Mouse (Mus musculus) neutrophil, adult 5-6 weeks (primary cell): ENCODE measurements around the gene Fn3k. TPM values are rescaled to one million over a fixed set of nuclear protein-coding genes. Genes with fewer than 3 reads are reported as not detected.

Experiments
- ATAC-seq: fragments of 151-379, 151-347 bp; 2 replicates; pipeline ENCODE4 v1.8.0; 2017; ENCODE audit warnings: mild to moderate bottlenecking, moderate TSS enrichment; ENCODE audit not compliant: insufficient number of reproducible peaks, poor library complexity, low FRiP score, severe bottlenecking; ENCODE audit errors: extremely low read depth
- total RNA-seq: library from RNA; stranded (forward); fragments of 200-1000 nt; gene quantifications from 2 replicates; pipeline ENCODE4 v1.2.3, GENCODE M21; 2017

Gene Fn3k
- 0.25 TPM in 1 of 2 replicates, not detected in the other for total RNA-seq

- peak; percentile 85 for ATAC-seq
Observed at GRCm38 (mm10) chr11:121434156-121435155, at the start of gene Fn3k. Gene Fn3k (plus strand): TSS chr11:121434913.

- ATAC-seq: 0 out of 2 replicates have a peak, but pooled peaks have one; percentile 7
Observed at GRCm38 (mm10) chr11:121387750-121388553, 46.8 kb upstream of the Fn3k start, which contains the start of gene Rab40b. Gene Rab40b (minus strand): TSS chr11:121388251.

GRCm38 (mm10) chr11:121388554-121388945, 46.2 kb upstream of the Fn3k start:
- no peak for ATAC-seq

- no peak for ATAC-seq
Observed at GRCm38 (mm10) chr11:121390793-121391192, 43.9 kb upstream of the Fn3k start.

- no peak for ATAC-seq
Observed at GRCm38 (mm10) chr11:121392405-121392804, 42.3 kb upstream of the Fn3k start.

- no peak for ATAC-seq
Observed at GRCm38 (mm10) chr11:121407366-121408155, 27.2 kb upstream of the Fn3k start.

GRCm38 (mm10) chr11:121414762-121415161, 20.0 kb upstream of the Fn3k start:
- no peak for ATAC-seq

GRCm38 (mm10) chr11:121415351-121415750, 19.4 kb upstream of the Fn3k start:
- ATAC-seq: no peak

- no peak for ATAC-seq
Observed at GRCm38 (mm10) chr11:121417971-121418370, 16.7 kb upstream of the Fn3k start.

GRCm38 (mm10) chr11:121418932-121419331, 15.8 kb upstream of the Fn3k start:
- ATAC-seq: no peak

GRCm38 (mm10) chr11:121420379-121420778, 14.3 kb upstream of the Fn3k start:
- no peak for ATAC-seq

- peak; percentile 97 for ATAC-seq
Observed at GRCm38 (mm10) chr11:121420830-121421552, 13.7 kb upstream of the Fn3k start, which contains the start of gene Fn3krp. Gene Fn3krp (plus strand): TSS chr11:121421401.

- peak; percentile 20; the same call in 1 of the 2 replicates for ATAC-seq
Observed at GRCm38 (mm10) chr11:121421553-121422173, 13.1 kb upstream of the Fn3k start.

GRCm38 (mm10) chr11:121433397-121433796, 1.3 kb upstream of the Fn3k start:
- ATAC-seq: no peak

GRCm38 (mm10) chr11:121437236-121437635, 2.5 kb downstream of the Fn3k start:
- no peak for ATAC-seq

GRCm38 (mm10) chr11:121439686-121440292, 5.1 kb downstream of the Fn3k start:
- no peak for ATAC-seq

GRCm38 (mm10) chr11:121441653-121442052, 6.9 kb downstream of the Fn3k start:
- no peak for ATAC-seq
